Mouse (Mus musculus) myocyte (in vitro differentiated cells): ENCODE data around the gene Hoxc4.

ENCODE experiments used
- MAX ChIP-seq: IDR thresholded peaks from one replicate; pipeline ENCODE4 v1.6.1; 2011; ENCODE audit warnings: low read depth, mild to moderate bottlenecking, control low read depth
- MYOG ChIP-seq, 3 experiments: IDR thresholded peaks; one replicate each; pipeline ENCODE4 v1.6.1; 2011; ENCODE audit warnings: control low read depth in 2 of 3, low read depth in 2 of 3, mild to moderate bottlenecking in 2 of 3; ENCODE audit not compliant: insufficient read length in 2 of 3, control insufficient read depth in 1 of 3, insufficient read depth in 1 of 3
- POLR2A ChIP-seq: IDR thresholded peaks from one replicate; pipeline ENCODE4 v1.6.1; 2011; ENCODE audit warnings: low read depth, mild to moderate bottlenecking, control low read depth, moderate library complexity; ENCODE audit not compliant: insufficient read length
- SRF ChIP-seq: IDR thresholded peaks from one replicate; pipeline ENCODE4 v1.6.1; 2011; ENCODE audit warnings: low read depth; ENCODE audit not compliant: control insufficient read depth, insufficient read length
- TCF12 ChIP-seq: IDR thresholded peaks from one replicate; pipeline ENCODE4 v1.6.1; 2011; ENCODE audit warnings: mild to moderate bottlenecking, control low read depth; ENCODE audit not compliant: poor library complexity, insufficient read depth, severe bottlenecking

- TF ChIP-seq MYOG (IDR thresholded peaks at IDR 0.05; ENCODE audit: control insufficient read depth in 1 of 3, insufficient read depth in 1 of 3, insufficient read length in 2 of 3, low read depth in 2 of 3) (no peak), TCF12 (no peak), POLR2A (no peak), SRF (no peak), MAX (no peak)
These were observed 41.8 kb downstream of the Hoxc4 start for GRCm38 (mm10) chr15:103060341-103061130.
